Mouse (Mus musculus): ENCODE data around the gene Zfp472. TPM values are rescaled to one million over a fixed set of nuclear protein-coding genes. Genes with fewer than 3 reads are reported as not detected.

Zfp472 gene
- 13.9 to 24.3 TPM (median 18.9 TPM) in 4 replicates for total RNA-seq (2023)

DNA sequence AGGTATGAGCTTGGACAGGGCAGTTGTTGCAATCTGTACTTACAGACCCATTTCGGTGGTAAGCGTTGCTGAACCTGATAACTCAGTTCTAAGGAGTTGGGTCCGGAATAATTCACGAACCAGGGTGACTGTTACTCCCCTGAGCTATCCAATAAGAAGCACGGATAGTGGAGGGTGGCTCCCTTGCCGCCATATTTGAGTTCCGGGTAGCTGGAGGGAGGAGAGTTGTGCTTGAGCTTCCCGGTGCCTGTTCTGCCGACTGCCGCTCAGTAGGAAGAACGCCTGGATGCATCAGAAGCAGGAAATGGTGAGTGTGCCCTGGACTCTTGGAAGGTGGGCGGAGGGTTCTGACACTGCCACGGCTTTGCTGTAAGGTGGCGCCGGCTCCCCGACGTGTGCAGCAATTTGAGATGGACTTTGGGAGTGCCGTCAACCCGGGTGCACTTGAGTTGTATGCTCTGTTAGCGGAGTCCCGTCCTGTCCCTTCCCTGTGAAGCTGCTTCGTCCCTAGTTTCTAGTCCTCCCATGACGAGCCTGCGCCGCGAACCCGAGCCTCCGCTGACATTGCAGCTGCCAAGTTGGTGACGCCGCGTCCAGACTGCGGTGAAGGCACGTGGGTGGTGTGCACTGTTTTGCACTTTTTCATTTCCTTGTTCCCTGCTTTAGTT, at the start of gene Zfp472:
Gene Zfp472, plus strand, starts transcription at position 192 of the 668 bp plus-strand sequence.

DNA sequence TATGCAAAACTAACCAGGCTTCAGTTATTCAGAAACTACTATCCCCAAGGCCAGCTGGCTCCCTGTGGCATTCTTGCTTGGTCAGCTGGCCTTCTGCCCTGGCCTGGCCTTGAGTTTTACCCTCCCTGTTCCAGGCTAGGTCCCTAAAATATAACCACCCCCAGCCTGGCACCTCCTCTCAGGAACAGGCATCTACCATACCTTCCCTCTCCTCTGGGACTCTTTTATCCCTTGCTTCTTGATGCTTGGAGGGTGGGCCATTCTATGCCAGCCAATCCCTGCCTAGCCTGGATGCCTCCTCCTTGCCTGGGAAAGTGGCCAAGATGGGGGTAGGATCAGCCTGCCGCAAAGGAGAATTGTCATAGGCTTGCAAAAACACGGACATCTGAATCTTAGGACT, 48.5 kb upstream of the Zfp472 start, which contains the start of gene Cyp4f14:
Gene Cyp4f14, minus strand, starts transcription at position 212 of the 400 bp plus-strand sequence.

GRCm38 (mm10) chr17:32947215-32947914, 18.2 kb upstream of the Zfp472 start, which contains the start of gene Cyp4f13:
TSS of gene Cyp4f13 (minus strand) at chr17:32947402.

DNA sequence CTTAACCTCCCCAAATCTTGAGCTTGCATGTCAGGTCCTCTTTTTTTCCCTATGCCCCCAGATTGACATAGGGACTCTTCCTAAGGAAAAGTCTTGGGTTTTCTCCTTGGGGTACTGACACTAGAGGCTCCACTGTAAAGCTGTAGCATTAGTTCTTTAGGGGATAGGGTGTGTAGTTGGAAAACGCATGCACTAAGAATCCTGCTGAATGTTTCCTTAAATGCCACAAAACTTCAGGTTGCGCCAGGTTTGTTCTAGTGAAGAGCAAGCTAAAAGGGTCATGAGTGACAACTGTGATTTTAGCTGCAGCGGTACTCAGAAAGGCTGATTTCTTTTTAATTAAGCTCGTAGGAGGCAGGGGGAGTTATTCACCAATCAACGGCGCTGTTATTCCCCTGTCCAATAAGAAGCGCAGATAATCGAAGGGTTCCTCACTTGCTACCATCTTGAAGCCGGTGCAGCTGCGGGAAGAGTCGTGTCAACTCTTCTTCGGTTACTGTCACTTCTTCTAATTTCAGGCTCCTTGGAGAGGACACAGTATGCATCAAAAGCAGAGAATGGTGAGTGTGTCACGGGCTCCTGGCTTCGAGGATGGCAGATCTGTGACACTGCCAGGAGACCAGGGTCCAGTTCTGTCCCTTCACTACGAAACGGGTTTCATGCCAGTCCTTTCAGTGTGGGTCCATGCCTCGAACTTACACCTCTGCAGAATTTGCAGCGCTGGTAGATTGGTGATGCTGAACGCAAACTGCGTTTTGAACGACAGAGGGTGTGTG, 27.3 kb downstream of the Zfp472 start, which contains the start of gene Zfp952:
Gene Zfp952, plus strand, starts transcription at position 431 of the 776 bp plus-strand sequence.

Other genes with a start within 250 kb of the Zfp472 start
- 82.6 to 90.7 TPM (median 88.4 TPM) in 4 replicates for gene Zfp871, start 177.5 kb upstream of the Zfp472 start, total RNA-seq (2023)
- gene Zfp811, start 155.9 kb upstream of the Zfp472 start, total RNA-seq (2023) = 0.25 to 0.37 TPM (median 0.27 TPM) in 3 of 4 replicates, not detected in the other
- gene Zfp799, start 135.6 kb upstream of the Zfp472 start, total RNA-seq (2023) = 3.9 to 9.0 TPM (median 7.0 TPM) in 4 replicates
- gene Zfp870, start 74.2 kb upstream of the Zfp472 start, total RNA-seq (2023) = 6.6 to 11.0 TPM (median 8.4 TPM) in 4 replicates
- gene Cyp4f14, start 48.5 kb upstream of the Zfp472 start, total RNA-seq (2023) = not detected in 4 replicates
- gene Cyp4f13, start 18.4 kb upstream of the Zfp472 start, total RNA-seq (2023) = 78.0 to 89.7 TPM (median 82.1 TPM) in 4 replicates
- 12.1 to 15.5 TPM (median 13.8 TPM) in 4 replicates for gene Zfp952, start 27.3 kb downstream of the Zfp472 start, total RNA-seq (2023)
- 2.9 to 6.0 TPM (median 3.7 TPM) in 4 replicates for gene Zfp763, start 67.6 kb downstream of the Zfp472 start, total RNA-seq (2023)
- not detected in 4 replicates for gene 4921501E09Rik, start 102.2 kb downstream of the Zfp472 start, total RNA-seq (2023)
- 3.0 to 5.0 TPM (median 3.2 TPM) in 4 replicates for gene Zfp563, start 123.5 kb downstream of the Zfp472 start, total RNA-seq (2023)
- gene Morc2b, start 173.9 kb downstream of the Zfp472 start, total RNA-seq (2023) = not detected in 4 replicates
- gene Olfr55, start 202.6 kb downstream of the Zfp472 start, total RNA-seq (2023) = not detected in 4 replicates
- gene Olfr239, start 225.5 kb downstream of the Zfp472 start, total RNA-seq (2023) = not detected in 4 replicates